Mouse (Mus musculus) kidney, adult 8-10 months (tissue): ENCODE measurements around the gene Glycam1.

ENCODE experiments used
- DNase-seq, 2 experiments: peaks; one replicate each; pipeline ENCODE4 v3.0.0; 2022

Glycam1 gene

DNA sequence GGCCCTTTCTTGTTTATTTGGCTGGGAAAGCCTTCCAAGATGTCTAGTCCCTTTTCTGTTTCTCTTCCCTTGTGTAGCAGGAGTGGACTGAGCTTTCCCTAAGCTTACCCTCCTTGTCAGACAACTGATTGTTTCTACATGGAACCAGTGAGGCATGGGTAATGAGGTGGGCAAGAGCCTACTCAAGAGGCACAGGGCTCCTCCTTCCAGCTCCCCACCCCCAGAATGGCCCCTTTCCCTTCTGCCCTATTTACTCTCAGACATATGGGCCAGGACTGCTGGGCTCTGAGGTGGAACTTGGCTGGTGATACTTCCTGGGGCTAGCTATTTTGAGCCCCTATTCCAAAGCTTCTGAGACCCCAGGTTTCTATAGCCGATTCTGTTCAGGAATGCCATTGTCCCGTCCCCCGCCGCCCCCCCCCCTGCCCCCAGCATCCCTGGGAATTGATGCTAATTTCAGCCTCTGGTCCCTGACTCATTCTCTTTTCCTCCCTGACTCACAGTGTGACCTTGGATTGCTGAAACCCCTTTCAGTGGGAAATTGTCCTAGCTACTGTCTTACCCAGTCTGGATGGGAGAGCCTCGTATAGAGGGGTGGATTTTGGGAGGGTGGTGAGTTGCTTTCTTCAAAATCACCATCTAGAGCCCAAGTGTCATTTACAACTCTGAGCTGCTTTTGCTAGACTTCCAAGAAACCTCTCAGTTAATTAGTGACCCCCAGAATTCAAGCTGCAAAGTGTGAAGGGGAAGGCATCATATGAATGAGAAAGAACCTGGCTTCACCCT is 46.1 kb downstream of the Glycam1 start:
- no peak for DNase-seq

DNA sequence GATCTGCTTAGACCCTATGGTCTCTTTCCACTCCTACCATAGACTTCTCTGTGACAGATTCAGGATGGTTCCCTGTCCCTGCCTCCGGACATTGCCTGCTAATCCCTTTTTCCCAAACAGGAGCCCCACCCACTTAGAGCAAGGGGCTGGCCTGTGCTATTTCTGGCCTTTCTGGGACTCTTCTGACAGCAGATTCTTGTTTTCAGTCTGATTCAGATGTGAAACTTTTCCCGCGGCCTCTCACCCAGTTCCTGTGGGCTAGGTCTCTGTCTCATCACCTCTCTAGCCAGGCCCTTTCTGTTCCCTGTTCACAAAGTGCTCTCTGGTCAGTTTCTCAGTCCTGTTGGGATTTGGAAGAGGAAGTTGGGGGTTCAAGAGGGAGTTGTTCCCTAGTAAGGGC is 50.0 kb downstream of the Glycam1 start:
- DNase-seq, result no peak

DNA sequence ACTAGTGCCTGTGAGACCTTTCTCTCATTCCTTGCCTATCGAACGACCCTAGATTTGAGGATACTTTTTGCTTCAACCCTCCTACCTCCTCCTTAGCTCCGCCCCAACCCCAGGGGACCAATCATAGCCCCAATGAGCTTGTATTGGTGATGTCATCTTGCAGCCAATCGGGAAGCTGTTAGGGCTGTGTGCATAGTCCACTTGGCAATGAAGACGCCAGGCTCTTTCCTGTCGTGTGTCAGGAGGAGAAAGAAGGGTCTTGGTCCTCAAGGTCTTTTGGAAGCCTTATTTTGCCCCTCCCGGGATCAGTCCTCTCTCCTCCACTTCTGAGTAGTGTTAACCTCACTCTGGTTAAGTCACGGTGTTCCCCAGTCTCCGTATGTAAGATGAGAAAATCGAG is 50.8 kb downstream of the Glycam1 start:
- DNase-seq, result peak; percentile 62 to 69

DNA sequence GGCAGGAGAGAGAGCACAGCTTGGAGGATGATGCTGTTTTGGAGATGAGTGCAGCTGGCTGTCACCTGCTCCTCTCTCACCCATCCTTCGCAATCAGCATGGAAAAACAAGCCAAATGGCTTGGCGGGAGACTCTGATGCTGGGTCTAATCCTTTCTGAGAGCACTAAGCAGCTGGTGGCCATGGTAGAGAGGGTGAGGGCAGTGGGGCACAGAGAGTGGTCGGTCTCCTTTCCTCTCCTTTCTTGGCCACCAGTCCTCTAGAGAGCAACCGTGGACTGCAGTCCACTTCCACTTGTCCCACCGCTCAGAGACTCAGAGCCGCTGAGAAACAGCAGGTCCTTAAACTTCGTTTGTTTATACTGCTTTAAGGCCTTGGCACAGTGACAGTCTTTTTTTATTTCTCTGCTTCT is 51.3 kb downstream of the Glycam1 start:
- DNase-seq, result no peak
